Mouse (Mus musculus) liver, postnatal 0 days (tissue): ENCODE results near the gene Aarsd1.
"Not testable (repeated sequence)": the region's sequence is repeated elsewhere in the genome, so short reads cannot be mapped to it uniquely, and the experiment has no call there.

Experiments
- CTCF ChIP-seq: sonication (generic); IDR thresholded peaks from 2 replicates; pipeline ENCODE4 v1.5.1; 2016; ENCODE audit warnings: antibody characterized with exemption, low read depth
- EP300 ChIP-seq: IDR thresholded peaks from 2 replicates; pipeline ENCODE4 v1.6.1; 2016; ENCODE audit warnings: antibody characterized with exemption, low read depth, mild to moderate bottlenecking

DNA sequence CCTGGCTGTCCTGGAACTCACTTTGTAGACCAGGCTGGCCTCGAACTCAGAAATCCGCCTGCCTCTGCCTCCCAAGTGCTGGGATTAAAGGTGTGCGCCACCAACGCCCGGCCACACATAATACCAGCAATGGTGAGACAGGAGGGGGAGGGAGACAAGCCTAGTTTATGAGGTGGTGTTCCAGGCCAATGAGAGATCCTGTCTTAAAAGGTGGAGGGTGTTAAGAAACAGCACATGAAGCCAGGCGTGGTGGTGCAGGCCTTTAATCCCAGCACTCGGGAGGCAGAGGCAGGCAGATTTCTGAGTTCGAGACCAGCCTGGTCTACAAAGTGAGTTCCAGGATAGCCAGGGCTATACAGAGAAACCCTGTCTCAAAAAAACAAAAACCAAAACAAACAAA is 39.2 kb downstream of the Aarsd1 start:
- not testable (repeated sequence) for TF ChIP-seq EP300, CTCF
